Mouse (Mus musculus) lung, adult 2 months (tissue): ENCODE measurements around the gene Grb7.

Experiments
- CTCF ChIP-seq: fragments of 200-500 bp; IDR thresholded peaks from 2 replicates; pipeline ENCODE4 v1.5.1; 2011; ENCODE audit warnings: mild to moderate bottlenecking, low read length, control low read depth; ENCODE audit not compliant: insufficient read depth
- POLR2A ChIP-seq: fragments of 200-500 bp; IDR thresholded peaks from 2 replicates; pipeline ENCODE4 v1.6.1; 2011; ENCODE audit warnings: low read depth, mild to moderate bottlenecking, control low read depth, low read length, borderline replicate concordance; ENCODE audit errors: extremely low read depth

- no peak for TF ChIP-seq CTCF
- TF ChIP-seq POLR2A: no peak
Observed at GRCm38 (mm10) chr11:98477011-98477701, 31.0 kb downstream of the Grb7 start.
